Mouse (Mus musculus) stomach, postnatal 0 days (tissue): ENCODE results near the gene Cep44. TPM values are rescaled to one million over a fixed set of nuclear protein-coding genes. Genes with fewer than 3 reads are reported as not detected.

ENCODE experiments used
- ATAC-seq: fragments of 200-750 bp; cut with Nextera tagmentation; 2 replicates; pipeline ENCODE4 v1.8.0; 2017; ENCODE audit not compliant: low FRiP score, low TSS enrichment
- DNase-seq: peaks from one replicate; pipeline ENCODE4 v3.0.0-alpha.2; 2016; ENCODE audit warnings: low spot score
- H3K27ac ChIP-seq: fragments of 300-500 bp; sonication (generic); replicated peaks from 2 replicates; pipeline ENCODE4 v1.5.1; 2014; ENCODE audit warnings: mild to moderate bottlenecking, control low read depth
- H3K27me3 ChIP-seq: fragments of 300-500 bp; sonication (generic); 2 replicates; pipeline ENCODE4 v1.6.1; 2014; ENCODE audit warnings: low read length; ENCODE audit not compliant: control insufficient read depth, insufficient read depth
- H3K36me3 ChIP-seq: fragments of 300-500 bp; sonication (generic); 2 replicates; pipeline ENCODE4 v1.6.1; 2014; ENCODE audit warnings: low read length, mixed read lengths; ENCODE audit not compliant: control insufficient read depth, insufficient read depth
- H3K4me1 ChIP-seq: fragments of 300-500 bp; sonication (generic); replicated peaks from 2 replicates; pipeline ENCODE4 v1.6.1; 2014; ENCODE audit warnings: antibody characterized with exemption; ENCODE audit not compliant: control insufficient read depth, insufficient read depth
- H3K4me2 ChIP-seq: fragments of 300-500 bp; sonication (generic); replicated peaks from 2 replicates; pipeline ENCODE4 v1.6.1; 2014; ENCODE audit warnings: low read depth, mild to moderate bottlenecking, control low read depth, moderate library complexity
- H3K4me3 ChIP-seq: fragments of 300-500 bp; sonication (generic); 2 replicates; pipeline ENCODE4 v1.5.1; 2014; ENCODE audit warnings: low read depth, low read length, control low read depth
- H3K9ac ChIP-seq: fragments of 300-500 bp; sonication (generic); 2 replicates; pipeline ENCODE4 v1.6.1; 2014; ENCODE audit warnings: mild to moderate bottlenecking, low read length, control low read depth, mixed read lengths
- H3K9me3 ChIP-seq: fragments of 300-500 bp; sonication (generic); 2 replicates; pipeline ENCODE4 v1.6.1; 2016; ENCODE audit warnings: low read length; ENCODE audit not compliant: control insufficient read depth
- CTCF ChIP-seq: IDR thresholded peaks from 2 replicates; pipeline ENCODE4 v1.5.1; 2016; ENCODE audit warnings: antibody characterized with exemption, low read depth, mild to moderate bottlenecking, moderate library complexity
- EP300 ChIP-seq: optimal IDR thresholded peaks from 2 replicates; pipeline ENCODE3; 2016; ENCODE audit warnings: antibody characterized with exemption
- WGBS: fragments of 180-500 bp; shearing (Covaris S2); extraction: QIAGEN DNeasy Blood & Tissue Kit; methylation state at CpG from one replicate; pipeline ENCODE4 v1.1.7; 2014; 5-methylcytosine and 5-hydroxymethylcytosine counted together
- polyA plus RNA-seq: library from polyadenylated mRNA; unstranded; fragments of >200 nt; fragmentation: Nextera tagmentation; extraction: Ambion mirVana; gene quantifications from 2 replicates; pipeline ENCODE4 v1.2.1, GENCODE M21; 2015

The Cep44 gene
- polyA plus RNA-seq: 17.6 and 19.1 TPM in 2 replicates

DNA sequence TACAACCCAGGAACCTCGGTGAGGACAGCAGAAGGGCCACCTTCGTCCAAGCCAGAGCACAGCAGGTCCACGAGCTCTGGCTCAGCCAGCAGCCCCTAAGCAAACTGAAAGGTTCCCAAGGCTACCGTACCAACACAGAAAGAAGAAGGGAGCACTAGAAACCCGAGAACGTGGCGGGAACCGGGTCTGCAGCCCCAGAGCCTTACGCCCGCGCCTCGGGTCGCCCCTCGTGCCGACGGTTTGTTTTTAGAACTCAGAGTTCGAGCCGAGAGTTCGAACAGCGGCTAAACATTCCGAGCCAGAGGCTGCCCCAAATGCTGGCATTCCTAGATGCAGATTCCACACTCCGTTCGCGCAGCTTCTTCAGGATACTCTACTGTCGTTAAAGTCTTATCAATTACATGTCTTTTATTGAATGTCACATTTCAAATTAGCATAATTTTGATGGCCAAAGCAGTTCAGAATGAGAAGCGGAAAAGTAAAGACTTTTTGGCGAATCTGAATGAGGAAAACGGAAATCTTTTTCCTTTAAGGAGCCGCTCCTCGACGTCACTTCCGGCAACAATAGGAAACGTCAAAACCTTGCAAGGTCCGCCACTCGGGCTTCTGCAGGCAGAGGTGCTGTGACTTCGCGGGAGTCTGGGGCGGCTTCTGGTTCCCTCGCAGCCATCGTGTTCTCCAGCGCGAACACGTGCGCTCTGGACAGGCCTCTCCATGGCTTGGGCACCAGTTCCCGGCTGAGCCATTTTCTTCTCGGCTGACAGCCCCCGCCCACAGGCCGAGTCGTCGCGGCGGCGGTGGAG lies at the start of gene Cep44, which contains the start of gene Fbxo8:
Cep44 (minus strand) TSS at position 490 of the 803 bp plus-strand sequence.
Fbxo8 (plus strand) TSS at position 533 of the 803 bp plus-strand sequence.
- Histone ChIP-seq H3K9ac (peak within 1 kb of the TSS; percentile 81), H3K9me3 (no peaks in the 10 kb centered on the region), H3K4me1 (no peaks in the 10 kb centered on the region), H3K27me3 (no peaks in the 10 kb centered on the region), H3K4me2 (peak within 1 kb of the TSS; percentile 56), H3K4me3 (peak within 1 kb of the TSS; percentile 96), H3K36me3 (no peaks in the 10 kb centered on the region), H3K27ac (peak within 1 kb of the TSS; percentile 93)
- DNase-seq (peak; percentile 78), ATAC-seq (peak; percentile 89)
- WGBS: 0% methylated on average over 53 of the region's 53 CpGs
- no peak for TF ChIP-seq EP300
- TF ChIP-seq CTCF: no peak

DNA sequence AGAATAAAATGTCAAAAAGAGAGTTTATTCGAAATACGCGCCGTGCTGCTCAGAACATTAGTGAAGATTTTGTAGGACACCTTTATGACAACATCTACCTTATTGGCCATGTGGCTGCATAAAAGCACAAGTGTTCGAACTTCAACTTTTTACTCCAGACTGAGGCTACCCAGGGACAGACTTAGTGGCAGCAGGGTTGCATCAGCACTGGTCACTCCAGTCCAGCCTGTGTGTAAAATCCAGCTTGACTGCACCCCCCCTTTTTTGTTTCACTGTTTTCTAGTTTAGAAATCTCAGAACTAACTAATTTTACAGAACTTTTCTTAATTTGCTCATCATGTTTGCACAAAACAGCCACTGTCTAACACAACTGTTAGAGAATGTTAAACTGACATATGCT lies 40.7 kb upstream of the Cep44 start:
- ATAC-seq (no peak), DNase-seq (no peak)
- WGBS: 92% methylated on average over 5 of the region's 5 CpGs
- H3K9me3 ChIP-seq: no peaks in the 10 kb centered on the region
- TF ChIP-seq CTCF: no peak
- TF ChIP-seq EP300: no peak
- H3K9ac ChIP-seq: no peak overlapping the region
- no peak overlapping the region for H3K27ac ChIP-seq
- no peaks in the 10 kb centered on the region for H3K27me3 ChIP-seq
- H3K4me1 ChIP-seq: no peaks in the 10 kb centered on the region
- H3K4me2 ChIP-seq: no peak overlapping the region
- H3K4me3 ChIP-seq: no peak overlapping the region
- H3K36me3 ChIP-seq: no peaks in the 10 kb centered on the region

DNA sequence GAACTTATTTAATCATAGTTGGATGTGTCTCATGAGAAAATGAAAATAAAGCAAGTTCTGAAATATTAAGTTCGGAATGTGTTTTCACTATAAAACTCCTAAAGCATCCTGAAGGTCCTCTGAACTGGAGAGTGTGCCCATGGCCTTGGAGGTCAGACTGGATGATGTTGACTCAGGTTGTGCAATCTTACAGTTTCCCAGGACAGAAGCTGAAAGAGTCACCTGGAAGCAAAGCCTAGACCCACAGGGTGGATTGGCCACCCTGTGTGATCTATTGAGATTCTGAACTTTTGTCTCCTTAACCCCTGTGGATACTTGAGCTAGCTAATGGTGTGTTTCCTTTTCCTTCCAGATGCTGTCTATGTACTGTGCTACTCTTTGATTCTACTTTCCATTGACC lies 40.2 kb upstream of the Cep44 start:
- TF ChIP-seq CTCF (no peak), EP300 (no peak)
- Histone ChIP-seq H3K4me3 (no peak overlapping the region), H3K27me3 (no peaks in the 10 kb centered on the region), H3K4me2 (no peak overlapping the region), H3K4me1 (no peaks in the 10 kb centered on the region), H3K9me3 (no peaks in the 10 kb centered on the region), H3K36me3 (no peaks in the 10 kb centered on the region), H3K27ac (no peak overlapping the region), H3K9ac (no peak overlapping the region)
- DNase-seq (no peak), ATAC-seq (no peak)
- WGBS: 94% methylated on average over 1 of the region's 1 CpGs

DNA sequence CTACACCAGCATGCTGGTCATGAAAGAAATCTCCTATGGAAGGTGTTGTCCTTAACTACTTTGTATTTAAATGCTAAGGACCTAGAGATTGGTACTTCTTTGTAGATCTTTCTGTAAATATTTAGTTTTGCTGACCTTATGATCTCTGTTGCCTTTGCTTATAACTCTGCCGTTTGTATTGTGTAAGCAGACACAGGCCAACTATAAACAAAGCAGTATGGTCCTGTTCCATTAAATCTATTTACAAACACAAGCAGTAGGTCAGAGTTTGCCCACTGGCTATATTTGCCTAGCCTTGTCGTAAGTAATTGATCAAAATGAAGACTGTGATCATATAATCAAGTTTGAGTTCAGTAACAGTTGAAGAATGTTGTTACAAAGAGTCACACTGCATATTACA lies 38.2 kb upstream of the Cep44 start:
- TF ChIP-seq EP300: no peak
- no peak for TF ChIP-seq CTCF
- Histone ChIP-seq H3K36me3 (no peaks in the 10 kb centered on the region), H3K4me3 (no peak overlapping the region), H3K27me3 (no peaks in the 10 kb centered on the region), H3K9me3 (no peaks in the 10 kb centered on the region), H3K9ac (no peak overlapping the region), H3K4me2 (no peak overlapping the region), H3K4me1 (no peaks in the 10 kb centered on the region), H3K27ac (no peak overlapping the region)
- 27% methylated on average over 2 of the region's 2 CpGs for WGBS
- no peak for ATAC-seq
- DNase-seq: no peak

DNA sequence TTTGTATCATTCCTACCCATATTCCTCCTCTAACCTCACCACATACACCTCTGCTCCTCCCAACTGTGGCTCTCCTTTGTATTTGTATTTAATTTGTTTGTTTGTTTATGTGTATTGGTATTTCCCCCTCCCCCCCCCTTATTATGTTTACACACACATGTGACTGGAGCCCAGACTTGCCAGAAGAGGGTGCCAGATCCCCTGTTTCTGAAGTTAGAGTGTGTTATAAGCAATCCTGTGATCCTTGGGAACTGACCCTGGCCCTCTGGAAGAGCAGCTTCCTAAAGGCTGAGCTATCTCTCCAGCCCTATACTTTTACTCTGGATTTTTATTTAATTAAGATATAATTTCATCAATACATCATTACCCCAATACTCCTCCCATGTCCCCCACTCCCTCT lies 32.0 kb upstream of the Cep44 start:
- Histone ChIP-seq H3K9me3 (no peaks in the 10 kb centered on the region), H3K4me1 (no peaks in the 10 kb centered on the region), H3K27me3 (no peaks in the 10 kb centered on the region), H3K9ac (no peak overlapping the region), H3K27ac (no peak overlapping the region), H3K4me2 (no peak overlapping the region), H3K36me3 (no peaks in the 10 kb centered on the region), H3K4me3 (no peak overlapping the region)
- ATAC-seq (no peak), DNase-seq (no peak)
- TF ChIP-seq EP300 (no peak), CTCF (peak; percentile 43)

DNA sequence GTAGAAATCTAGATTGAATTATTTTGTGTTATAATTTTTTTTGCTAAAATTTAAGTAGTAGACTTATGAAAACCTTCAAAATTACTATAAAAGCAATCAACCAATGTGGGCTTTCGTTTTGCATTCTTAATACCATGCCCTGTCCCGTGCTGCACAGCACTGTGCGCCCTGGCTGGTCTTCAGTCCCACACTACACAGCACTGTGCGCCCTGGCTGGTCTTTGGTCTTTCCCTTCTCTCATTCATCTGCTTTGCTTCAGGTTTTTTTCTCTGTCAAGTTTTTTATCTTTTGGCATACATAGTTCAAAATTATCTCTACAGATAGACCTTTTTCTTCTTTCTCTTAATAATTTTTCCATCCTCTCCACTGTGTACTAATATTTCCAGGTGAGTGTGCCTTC lies 30.1 kb upstream of the Cep44 start:
- no peak for ATAC-seq
- DNase-seq: no peak
- Histone ChIP-seq H3K27me3 (no peaks in the 10 kb centered on the region), H3K9ac (no peak overlapping the region), H3K27ac (no peak overlapping the region), H3K4me2 (no peak overlapping the region), H3K36me3 (no peaks in the 10 kb centered on the region), H3K9me3 (no peaks in the 10 kb centered on the region), H3K4me1 (no peaks in the 10 kb centered on the region), H3K4me3 (no peak overlapping the region)
- TF ChIP-seq CTCF: no peak
- TF ChIP-seq EP300: no peak
- 97% methylated on average over 4 of the region's 4 CpGs for WGBS
